Mouse (Mus musculus) Patski (cell line): ENCODE data around the gene Bad. TPM values are rescaled to one million over a fixed set of nuclear protein-coding genes. Genes with fewer than 3 reads are reported as not detected.

ENCODE experiments used
- ATAC-seq: fragments of 100-300 bp; one replicate; pipeline ENCODE4 v1.8.0; 2021
- CTCF ChIA-PET: fragments of 350-600 bp; sonication (Branson Sonifier 250); formaldehyde crosslinking; loops from one replicate; lab custom pipeline; 2022; ENCODE audit warnings: inconsistent platforms; lab: Charles Lee
- POLR2A ChIA-PET: fragments of 350-600 bp; sonication (Branson Sonifier 250); formaldehyde crosslinking; loops from one replicate; lab custom pipeline; 2022; ENCODE audit warnings: antibody characterized with exemption, inconsistent platforms; lab: Charles Lee
- DNase-seq: peaks from one replicate; pipeline ENCODE4 v3.0.0-alpha.2; 2011; ENCODE audit warnings: low read depth, low spot score
- H3K27me3 ChIP-seq: fragments of 371-371 bp; one replicate; pipeline ENCODE4 v1.5.1; 2021
- CTCF ChIP-seq: fragments of 100-300 bp; IDR thresholded peaks from one replicate; pipeline ENCODE4 v1.5.1; 2021
- in situ Hi-C: fragments of 300-500 bp; cut with MboI; formaldehyde crosslinking; loops from 3 replicates; pipeline ENCODE4 v1.11.1; 2018; ENCODE audit warnings: low pct_unique_long_range_greater_than_20kb, mixed read lengths
- polyA plus RNA-seq: library from polyadenylated mRNA; unstranded; gene quantifications from one replicate; pipeline ENCODE4 v1.2.3, GENCODE M21; 2021

Bad gene
- polyA plus RNA-seq, 1 experiment from 2014 or later = 108 TPM

DNA sequence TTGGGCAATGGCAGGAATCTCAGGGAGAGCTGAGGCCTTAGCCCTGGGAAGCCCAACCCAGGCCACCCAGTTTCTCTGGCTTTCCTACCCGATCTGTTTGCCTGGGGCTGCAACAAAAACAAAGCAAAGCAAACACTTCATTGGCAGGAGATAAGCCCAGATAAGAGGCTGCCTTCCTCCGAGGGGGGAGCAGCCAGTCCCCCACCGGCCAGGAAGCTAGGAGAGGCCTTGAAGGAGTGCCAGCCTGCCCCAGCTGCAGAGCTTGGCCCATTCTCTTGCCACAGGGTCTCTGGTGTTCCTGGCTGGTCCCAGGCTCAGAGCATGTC, 11.0 kb downstream of the Bad start:
- no peak for TF ChIP-seq CTCF
- ChIA-PET CTCF (interaction anchor here (0.9 to 3.5 kb wide), 8 partner anchors 10 to 27 kb away, joined by 3 to 21 read pairs (median 8); partner anchors contain the start of genes Bad, Gpr137 and Plcb3), POLR2A (interaction anchor here (1.0 to 5.0 kb wide), 8 partner anchors 10 to 39 kb away, joined by 4 to 75 read pairs (median 9); partner anchors contain the start of genes Bad, Dnajc4, Esrra and Gpr137)
- no peak for ATAC-seq
- DNase-seq = no peak
- in situ Hi-C loops = no loop called here
- no peaks in the 10 kb centered on the region for H3K27me3 ChIP-seq

DNA sequence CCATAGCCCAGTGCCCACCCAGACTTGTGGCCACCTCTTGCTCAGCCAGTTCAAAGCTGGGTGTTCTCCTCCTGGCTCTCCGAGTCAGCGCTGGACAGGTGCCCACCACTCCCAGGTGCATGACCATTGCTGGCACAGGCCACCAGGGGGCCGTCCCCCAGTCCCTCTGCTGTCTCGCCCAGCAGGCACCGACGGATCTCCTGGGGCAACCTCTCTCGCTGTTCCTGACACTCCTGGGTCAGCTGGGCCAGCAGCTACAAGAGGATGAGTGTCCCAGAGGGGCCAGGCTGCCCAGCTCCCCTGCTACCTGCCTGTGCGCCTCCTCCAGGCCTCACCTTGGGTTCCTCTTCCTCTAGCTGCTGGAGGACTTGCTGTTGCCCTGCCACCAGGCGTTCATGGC, 12.4 kb downstream of the Bad start:
- no peak for ATAC-seq
- in situ Hi-C loops = no loop called here
- no peak for TF ChIP-seq CTCF
- POLR2A ChIA-PET = interaction anchor here (2.6 to 5.0 kb wide), 3 partner anchors 9 to 22 kb away, joined by 12 to 75 read pairs (median 44); partner anchors contain the start of genes Bad, Gpr137, Plcb3 and Ppp1r14b
- CTCF ChIA-PET = interaction anchor here (1.2 to 2.0 kb wide), 4 partner anchors 13 to 26 kb away, joined by 4 to 10 read pairs (median 5); partner anchors contain the start of genes Bad and Gpr137
- DNase-seq = no peak
- no peaks in the 10 kb centered on the region for H3K27me3 ChIP-seq

DNA sequence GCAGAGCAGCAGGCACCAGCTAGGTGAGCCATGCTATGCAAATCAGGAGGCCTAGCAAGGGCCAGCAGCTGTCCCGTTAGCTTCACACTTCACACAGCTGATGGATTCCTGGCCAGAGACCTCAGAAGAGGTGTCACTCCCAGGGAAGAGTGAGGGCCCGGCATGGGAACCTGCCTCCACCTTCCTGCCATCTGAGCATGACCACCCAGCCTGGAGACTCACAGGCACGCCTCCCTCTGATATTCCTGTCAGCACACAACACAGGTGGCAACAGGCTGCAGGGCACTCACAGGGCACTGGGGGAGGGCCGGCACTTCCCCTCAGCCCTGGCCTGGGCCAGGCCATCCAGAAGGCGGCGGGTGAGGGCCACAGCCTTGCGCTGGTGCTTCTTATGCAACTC, 13.8 kb downstream of the Bad start:
- TF ChIP-seq CTCF = no peak
- DNase-seq (no peak), ATAC-seq (no peak)
- H3K27me3 ChIP-seq = no peaks in the 10 kb centered on the region
- in situ Hi-C loops = no loop called here
- CTCF ChIA-PET = interaction anchor here (1.4 to 2.0 kb wide), 4 partner anchors 12 to 24 kb away, joined by 4 to 5 read pairs (median 5); partner anchors contain the start of genes Bad, Gpr137, Plcb3 and Ppp1r14b
- POLR2A ChIA-PET = interaction anchor here (1.3 kb wide), 2 partner anchors 14 to 20 kb away, joined by 3 to 4 read pairs; partner anchors contain the start of genes Bad and Gpr137

DNA sequence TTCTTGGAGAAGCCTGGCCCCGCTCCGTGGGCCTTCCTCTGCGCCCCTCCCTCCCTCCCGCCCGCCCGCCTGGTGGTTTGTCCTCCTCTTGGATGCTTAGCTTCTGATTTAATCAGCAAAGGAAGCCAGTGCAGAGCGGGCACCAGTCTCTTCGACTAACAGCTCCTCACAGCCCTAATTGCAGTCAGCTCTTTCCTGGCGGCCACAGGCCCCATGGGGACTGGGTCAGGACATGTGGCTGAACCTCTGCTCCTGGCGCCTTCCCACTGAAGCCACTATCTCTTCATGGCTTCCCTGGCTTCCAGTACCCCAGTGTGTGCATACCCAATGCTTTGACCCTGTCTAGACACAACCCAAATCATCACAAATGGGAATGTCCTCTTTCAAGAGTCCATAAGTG, 14.8 kb downstream of the Bad start:
- no peaks in the 10 kb centered on the region for H3K27me3 ChIP-seq
- no peak for TF ChIP-seq CTCF
- DNase-seq = no peak
- in situ Hi-C loops = no loop called here
- ChIA-PET CTCF (no interaction called here), POLR2A (interaction anchor here (1.2 to 1.3 kb wide), 2 partner anchors 14 to 15 kb away, joined by 3 to 4 read pairs; partner anchors contain the start of genes Bad and Gpr137)
- no peak for ATAC-seq

DNA sequence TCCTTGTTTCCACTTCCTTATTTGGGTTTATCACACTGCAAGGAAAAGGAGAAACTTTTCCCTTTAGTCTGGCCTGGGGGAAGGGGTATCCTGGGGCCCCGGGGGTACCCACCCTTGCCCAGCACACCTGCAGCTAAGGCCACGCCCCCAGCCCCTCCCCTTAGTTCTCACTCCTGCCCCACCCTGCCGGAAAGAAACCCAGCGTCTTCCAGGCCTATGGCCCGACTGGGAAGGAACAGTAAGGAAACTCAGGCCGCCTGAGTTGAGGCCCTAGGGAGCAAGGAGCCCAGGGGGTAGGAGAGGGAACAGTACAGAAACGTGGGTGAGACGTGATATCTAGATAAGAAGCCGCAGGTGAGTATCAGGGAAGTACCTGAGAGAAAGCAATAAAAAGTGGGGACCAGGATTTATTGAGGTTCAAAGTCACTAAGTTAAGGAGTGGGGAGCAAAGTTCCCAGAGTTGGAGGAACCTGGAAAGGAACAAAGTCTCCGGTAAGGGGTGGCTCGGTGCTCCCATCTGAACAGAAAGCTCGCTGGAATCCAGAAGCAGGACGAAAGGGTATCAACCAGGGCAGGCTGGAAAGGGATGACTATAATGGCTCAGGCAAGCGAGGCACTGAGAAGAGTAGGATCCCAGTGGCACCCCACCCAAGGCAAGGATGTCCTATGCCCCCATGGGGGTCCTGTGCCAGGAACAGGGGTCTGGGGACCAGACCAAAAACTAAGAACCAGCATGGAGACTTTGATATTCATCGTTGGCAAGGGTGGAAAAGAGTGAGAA, 27.0 kb downstream of the Bad start:
- in situ Hi-C loops = no loop called here
- DNase-seq = no peak
- TF ChIP-seq CTCF = no peak
- H3K27me3 ChIP-seq = no peaks in the 10 kb centered on the region
- POLR2A ChIA-PET = interaction anchor here (0.9 to 3.7 kb wide), 5 partner anchors 12 to 26 kb away, joined by 3 to 20 read pairs (median 6); partner anchors contain the start of genes Bad and Gpr137
- CTCF ChIA-PET = interaction anchor here (0.9 to 3.6 kb wide), 3 partner anchors 11 to 17 kb away, joined by 3 to 21 read pairs (median 10); no protein-coding TSS in a partner anchor
- no peak for ATAC-seq

DNA sequence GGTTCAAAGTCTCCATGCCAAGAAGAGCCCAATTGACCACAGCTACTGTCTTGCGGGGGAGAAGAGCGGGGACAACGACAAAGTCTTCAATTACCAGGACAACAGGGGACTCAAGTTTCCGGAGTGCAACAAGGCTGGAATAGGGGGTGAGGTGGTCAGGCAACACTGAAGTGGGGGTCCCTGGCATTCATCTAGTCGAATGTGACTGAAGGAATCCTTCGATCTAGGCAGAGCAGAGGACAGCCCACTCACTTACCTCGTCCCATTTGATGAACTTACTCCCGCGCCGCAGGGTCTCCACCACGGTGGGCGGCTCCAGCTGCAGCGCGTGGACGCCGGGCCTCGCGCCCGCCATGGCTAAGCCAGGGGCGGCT, 27.6 kb downstream of the Bad start:
- TF ChIP-seq CTCF = no peak
- POLR2A ChIA-PET = interaction anchor here (0.9 to 3.7 kb wide), 4 partner anchors 12 to 26 kb away, joined by 3 to 20 read pairs (median 6); partner anchors contain the start of genes Bad and Gpr137
- H3K27me3 ChIP-seq = no peaks in the 10 kb centered on the region

DNA sequence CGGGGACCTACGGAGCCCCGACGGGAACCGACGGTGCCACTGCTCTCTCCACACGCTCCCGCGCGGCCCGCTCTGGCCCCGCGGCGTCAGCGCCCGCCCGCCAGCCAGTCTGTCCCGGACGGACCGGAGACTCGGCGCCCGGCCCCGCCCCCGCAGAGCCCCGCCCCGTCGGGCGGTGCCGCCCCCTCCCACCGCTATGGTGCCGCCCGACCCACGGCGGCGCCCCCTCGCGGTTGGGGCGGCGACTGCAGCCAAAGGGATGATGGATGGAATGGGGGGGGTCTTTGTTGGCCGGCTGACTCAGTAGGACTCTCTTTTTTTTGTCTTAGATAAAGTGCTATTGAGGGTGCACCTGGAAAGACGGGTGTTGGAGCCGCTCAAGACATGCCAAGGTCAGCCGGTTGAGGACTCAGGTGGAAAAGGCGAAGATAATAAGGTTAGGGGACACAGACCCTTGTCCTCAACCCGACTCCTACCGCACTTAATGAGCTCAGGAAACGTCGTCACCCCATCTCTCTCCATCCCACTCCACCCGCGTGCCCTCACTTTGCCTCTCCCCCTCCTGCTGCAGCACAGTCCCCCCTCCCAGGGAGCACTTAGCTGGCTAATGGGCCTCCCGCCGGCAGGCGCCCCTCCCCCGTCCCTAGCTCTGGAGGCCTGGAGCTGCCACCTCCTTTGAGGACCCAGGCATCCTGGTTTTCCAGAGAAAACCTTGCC, 28.2 kb downstream of the Bad start:
- ATAC-seq = peak; percentile 65
- in situ Hi-C loops = no loop called here
- no peak for TF ChIP-seq CTCF
- CTCF ChIA-PET = interaction anchor here (1.0 to 3.6 kb wide), 8 partner anchors 9 to 48 kb away, joined by 3 to 21 read pairs (median 8); partner anchors contain the start of gene Fkbp2
- DNase-seq = no peak
- POLR2A ChIA-PET = interaction anchor here (0.6 to 3.7 kb wide), 7 partner anchors 11 to 130 kb away, joined by 3 to 20 read pairs (median 4); partner anchors contain the start of genes Bad, Gpr137 and Rps6ka4
- H3K27me3 ChIP-seq = no peaks in the 10 kb centered on the region

More for the DNA sequence above, 27.6 kb downstream of the Bad start:
- in situ Hi-C loops = no loop called here
- ATAC-seq (no peak), DNase-seq (no peak)
- CTCF ChIA-PET = interaction anchor here (1.1 to 3.6 kb wide), 5 partner anchors 10 to 45 kb away, joined by 6 to 21 read pairs (median 11); partner anchors contain the start of gene Fkbp2

DNA sequence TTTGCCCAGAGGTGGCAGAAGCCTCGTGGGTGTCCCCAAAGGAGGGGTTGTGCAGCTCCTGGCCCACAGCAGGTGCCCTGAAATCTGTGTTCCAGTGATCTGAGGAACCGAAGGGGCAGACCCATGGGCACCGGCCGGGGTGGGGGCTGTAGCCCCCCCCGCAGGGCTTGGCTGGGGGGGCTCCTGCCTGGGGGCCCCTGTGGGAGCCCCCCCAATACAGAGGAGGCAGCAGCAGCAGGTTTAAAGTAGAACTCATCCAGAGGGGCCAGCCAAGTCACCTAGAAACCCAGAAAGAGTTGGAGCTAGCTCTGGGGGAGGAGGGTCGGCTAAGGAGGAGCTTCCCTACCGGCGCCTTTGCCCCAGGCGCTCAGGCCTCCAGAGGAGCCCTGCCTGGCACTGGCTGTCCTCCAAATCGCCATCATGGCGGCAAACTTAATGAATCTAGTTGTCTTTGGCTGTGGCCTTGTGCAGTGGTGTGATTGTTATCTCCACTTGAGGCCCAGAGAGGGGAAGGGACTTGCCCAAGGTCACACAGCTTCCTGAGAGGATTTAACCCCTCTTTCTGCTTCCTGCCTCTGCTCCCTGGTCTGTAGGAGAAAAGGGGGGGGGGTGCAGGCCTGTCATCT, 28.9 kb downstream of the Bad start:
- in situ Hi-C loops = no loop called here
- DNase-seq (no peak), ATAC-seq (no peak)

DNA sequence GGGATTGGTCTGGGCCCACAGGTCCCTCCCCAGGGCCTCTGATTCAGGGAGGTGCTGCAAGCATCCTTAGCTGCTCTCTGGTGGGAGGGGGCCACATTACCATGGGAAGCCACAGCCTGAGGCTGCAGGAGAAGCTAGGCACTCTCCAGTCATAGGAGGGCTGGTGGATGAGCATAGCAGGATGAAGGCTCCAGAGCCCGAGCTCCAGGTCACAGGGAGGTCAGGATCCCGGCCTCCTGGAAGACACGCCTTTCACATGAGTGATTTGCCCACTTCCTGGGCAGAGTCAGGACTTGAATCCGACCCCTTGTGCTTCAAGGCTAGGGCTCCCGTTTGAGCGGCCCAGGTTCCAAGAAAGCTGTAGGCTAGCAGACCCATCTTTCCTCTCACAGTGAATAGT, 30.0 kb downstream of the Bad start:
- no peak for TF ChIP-seq CTCF

More for the DNA sequence above, 28.9 kb downstream of the Bad start:
- TF ChIP-seq CTCF = no peak
- ChIA-PET CTCF (interaction anchor here (1.0 to 3.6 kb wide), 8 partner anchors 9 to 48 kb away, joined by 3 to 21 read pairs (median 8); partner anchors contain the start of gene Fkbp2), POLR2A (interaction anchor here (0.6 to 3.7 kb wide), 7 partner anchors 14 to 130 kb away, joined by 3 to 20 read pairs (median 4); partner anchors contain the start of genes Bad, Gpr137 and Rps6ka4)
- no peaks in the 10 kb centered on the region for H3K27me3 ChIP-seq

More for the DNA sequence above, 30.0 kb downstream of the Bad start:
- DNase-seq (no peak), ATAC-seq (no peak)
- in situ Hi-C loops = no loop called here
- no peaks in the 10 kb centered on the region for H3K27me3 ChIP-seq
- ChIA-PET POLR2A (interaction anchor here (0.6 to 3.7 kb wide), 4 partner anchors 11 to 30 kb away, joined by 3 to 20 read pairs (median 5); partner anchors contain the start of genes Bad and Gpr137), CTCF (interaction anchor here (1.1 to 3.6 kb wide), 5 partner anchors 8 to 47 kb away, joined by 3 to 21 read pairs (median 4); no protein-coding TSS in a partner anchor)
